Mouse (Mus musculus): ENCODE data around the gene Psmd4.
"Not testable (repeated sequence)": the region's sequence is repeated elsewhere in the genome, so short reads cannot be mapped to it uniquely, and the experiment has no call there.

Psmd4 gene

GRCm38 (mm10) chr3:95042166-95042837 lies at the start of gene Psmd4:
TSS of gene Psmd4 (minus strand) at chr3:95042614.
- peak; percentile 98 for DNase-seq

- DNase-seq: no peak
These were observed 45.7 kb upstream of the Psmd4 start for GRCm38 (mm10) chr3:95088071-95088470.

GRCm38 (mm10) chr3:95071606-95072005 lies 29.2 kb upstream of the Psmd4 start:
- no peak for DNase-seq

- no peak for DNase-seq
These were observed 24.2 kb upstream of the Psmd4 start for GRCm38 (mm10) chr3:95066570-95066969.

- DNase-seq: no peak
These were observed 23.7 kb upstream of the Psmd4 start for GRCm38 (mm10) chr3:95066095-95066494.

- no peak for DNase-seq
These were observed 23.1 kb upstream of the Psmd4 start for GRCm38 (mm10) chr3:95065553-95065952.

- DNase-seq: no peak
These were observed 21.3 kb upstream of the Psmd4 start for GRCm38 (mm10) chr3:95063741-95064140.

GRCm38 (mm10) chr3:95058078-95058477 lies 15.7 kb upstream of the Psmd4 start:
- DNase-seq: no peak

GRCm38 (mm10) chr3:95056275-95056674 lies 13.9 kb upstream of the Psmd4 start:
- DNase-seq: no peak

- peak; percentile 17 for DNase-seq
These were observed 12.3 kb upstream of the Psmd4 start for GRCm38 (mm10) chr3:95054481-95055260.

- no peak for DNase-seq
These were observed 11.3 kb upstream of the Psmd4 start for GRCm38 (mm10) chr3:95053701-95054100.

GRCm38 (mm10) chr3:95052959-95053358 lies 10.5 kb upstream of the Psmd4 start:
- no peak for DNase-seq

GRCm38 (mm10) chr3:95047914-95048313 lies 5.5 kb upstream of the Psmd4 start:
- no peak for DNase-seq

- DNase-seq: no peak
These were observed 4.1 kb upstream of the Psmd4 start for GRCm38 (mm10) chr3:95046462-95047057.

GRCm38 (mm10) chr3:95043251-95043650 lies 837 bp upstream of the Psmd4 start:
- no peak for DNase-seq

- no peak for DNase-seq
These were observed 420 bp upstream of the Psmd4 start for GRCm38 (mm10) chr3:95042838-95043229.

- DNase-seq: no peak
These were observed 789 bp downstream of the Psmd4 start for GRCm38 (mm10) chr3:95041625-95042024.

GRCm38 (mm10) chr3:95029953-95030352 lies 12.5 kb downstream of the Psmd4 start:
- no peak for DNase-seq

GRCm38 (mm10) chr3:95029291-95029827 lies 13.1 kb downstream of the Psmd4 start:
- DNase-seq: not testable (repeated sequence)

GRCm38 (mm10) chr3:95028603-95029002 lies 13.8 kb downstream of the Psmd4 start:
- DNase-seq: no peak

GRCm38 (mm10) chr3:95027701-95028100 lies 14.7 kb downstream of the Psmd4 start:
- no peak for DNase-seq

- no peak for DNase-seq
These were observed 15.3 kb downstream of the Psmd4 start for GRCm38 (mm10) chr3:95027057-95027645.

- DNase-seq: no peak
These were observed 17.2 kb downstream of the Psmd4 start for GRCm38 (mm10) chr3:95025202-95025601.
